Mouse (Mus musculus): ENCODE results near the gene Nectin1.

Gene Nectin1

DNA sequence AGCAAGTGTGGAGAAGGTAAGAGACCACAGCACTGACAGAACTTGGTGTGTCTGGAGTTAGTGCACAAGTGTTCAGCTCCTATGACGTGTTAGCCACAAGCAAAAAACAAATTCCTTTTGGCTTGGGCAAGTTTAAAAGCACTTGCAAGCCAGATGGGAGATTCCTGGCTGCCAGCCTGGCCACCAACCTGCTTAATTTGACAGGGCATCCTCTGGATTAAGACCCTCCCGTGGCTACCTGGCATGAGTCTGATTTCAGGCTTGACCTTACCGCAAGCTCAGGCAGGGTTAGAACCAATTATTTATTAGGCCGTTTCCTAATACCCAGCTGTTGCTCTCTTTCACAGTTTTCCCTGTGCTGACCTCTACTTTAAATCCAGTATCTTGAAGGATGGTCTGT, 1.7 kb upstream of the Nectin1 start:
- DNase-seq, result no peak

DNA sequence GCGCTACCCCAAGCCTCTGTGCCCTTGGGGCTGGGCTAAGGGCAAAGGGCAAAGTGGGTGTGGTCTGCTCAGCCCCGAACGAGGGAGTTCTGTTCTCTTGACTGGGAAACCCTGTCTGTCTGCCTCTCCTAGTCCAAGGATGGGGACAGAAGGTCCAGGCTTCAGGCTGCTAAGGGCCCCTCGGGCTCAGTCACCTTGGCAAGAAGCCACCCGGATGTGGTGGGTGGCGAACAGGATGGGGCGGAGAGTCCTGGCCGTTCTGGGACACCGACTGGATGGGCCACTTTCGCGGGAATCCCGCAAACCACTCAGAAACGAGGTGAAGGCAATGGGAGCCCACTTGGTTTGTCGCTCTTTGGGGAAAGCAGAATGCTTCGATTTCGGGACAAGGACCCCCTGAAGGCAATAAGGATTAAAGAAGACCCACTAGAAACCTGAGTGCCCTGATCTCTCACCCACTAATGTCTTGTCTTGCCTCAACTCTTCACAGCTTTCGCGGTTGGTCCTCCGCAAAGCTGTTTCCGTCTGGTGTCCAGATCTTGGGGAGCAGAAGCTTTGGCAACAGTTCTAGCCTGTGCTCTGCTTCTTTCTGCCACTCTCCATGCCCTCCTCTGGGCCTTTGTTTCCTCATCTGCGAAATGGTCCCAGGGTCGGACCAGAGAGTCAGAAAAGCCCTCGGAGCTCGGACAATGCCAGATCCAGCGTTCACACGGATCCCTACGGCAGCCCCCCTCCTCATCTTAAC, 710 bp upstream of the Nectin1 start:
- DNase-seq, result peak in 1 of 2 experiments; percentile 30

DNA sequence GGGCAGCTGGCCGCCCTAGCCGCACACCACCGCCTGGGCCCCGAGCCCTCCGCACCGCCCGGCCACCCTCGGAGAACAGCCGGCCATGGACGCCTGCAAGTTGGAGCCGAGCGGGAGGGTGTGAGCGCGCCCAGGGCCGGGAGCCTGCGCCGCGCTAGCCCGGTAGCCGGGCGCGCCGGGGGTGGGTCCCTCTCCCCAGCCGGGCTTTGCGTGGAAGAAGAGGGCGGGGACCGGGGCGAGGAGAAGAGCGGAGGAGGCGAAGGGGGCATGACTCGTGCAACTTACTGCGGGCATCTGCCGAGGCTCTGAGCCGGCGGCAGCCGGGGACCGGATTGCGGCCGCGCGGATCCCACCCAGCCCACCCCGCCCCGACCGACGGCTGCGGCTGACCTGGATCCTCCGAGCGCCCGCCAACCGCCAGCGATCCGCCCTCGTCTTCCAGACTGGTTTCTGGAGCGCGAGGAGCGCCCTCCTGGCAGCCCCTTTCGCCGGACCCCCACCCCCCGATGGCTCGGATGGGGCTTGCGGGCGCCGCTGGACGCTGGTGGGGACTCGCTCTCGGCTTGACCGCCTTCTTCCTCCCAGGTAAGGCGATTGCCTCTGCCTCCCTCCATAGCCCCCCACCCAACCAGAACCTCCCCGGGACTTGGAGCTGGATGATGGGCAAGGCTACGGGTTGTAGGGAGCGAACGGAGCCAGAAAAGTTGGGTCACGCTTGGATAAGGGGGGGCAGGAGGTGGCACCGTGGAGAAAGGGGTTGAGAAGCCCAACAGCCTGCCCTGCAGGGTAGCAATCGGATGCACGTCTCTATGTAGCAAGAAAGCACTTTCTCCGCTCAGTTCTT, 576 bp downstream of the Nectin1 start:
- no peak for DNase-seq

DNA sequence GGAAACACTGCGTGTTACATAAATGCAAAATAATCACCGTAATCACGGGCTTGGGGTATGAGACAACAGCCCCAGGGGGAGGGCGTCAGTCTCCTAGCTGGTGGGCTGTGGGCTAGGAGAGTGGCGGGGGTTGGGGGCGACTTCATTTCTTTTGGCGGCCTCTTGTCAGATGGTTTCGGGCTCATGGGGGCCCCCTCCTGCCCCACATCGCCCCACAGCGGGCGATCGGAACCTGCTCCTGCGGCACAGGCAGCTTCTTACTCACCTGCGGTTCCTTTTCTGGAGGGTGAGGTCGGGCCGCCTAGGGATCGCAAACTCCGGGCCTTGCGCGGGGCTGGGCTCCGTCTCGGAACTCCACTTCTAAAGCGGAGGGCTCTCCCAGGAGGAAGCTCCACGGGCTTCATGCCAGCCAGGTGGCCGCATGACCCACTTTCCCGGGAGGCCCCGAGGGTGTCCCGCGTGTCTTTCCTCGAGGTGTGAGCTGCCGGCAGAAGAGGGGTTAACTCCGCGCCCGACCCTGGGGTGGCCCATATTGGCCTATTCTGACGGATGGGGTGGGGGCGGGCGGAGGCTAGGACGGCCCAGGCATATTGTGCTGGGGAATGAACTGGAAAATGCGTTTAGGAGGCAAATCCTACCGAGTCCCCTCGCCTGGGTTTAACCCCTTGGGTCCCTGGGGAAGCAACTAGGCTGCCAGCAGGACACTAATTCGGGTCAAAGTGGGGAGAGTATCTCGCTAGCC, 1.4 kb downstream of the Nectin1 start:
- peak in 1 of 2 experiments; percentile 40 for DNase-seq

DNA sequence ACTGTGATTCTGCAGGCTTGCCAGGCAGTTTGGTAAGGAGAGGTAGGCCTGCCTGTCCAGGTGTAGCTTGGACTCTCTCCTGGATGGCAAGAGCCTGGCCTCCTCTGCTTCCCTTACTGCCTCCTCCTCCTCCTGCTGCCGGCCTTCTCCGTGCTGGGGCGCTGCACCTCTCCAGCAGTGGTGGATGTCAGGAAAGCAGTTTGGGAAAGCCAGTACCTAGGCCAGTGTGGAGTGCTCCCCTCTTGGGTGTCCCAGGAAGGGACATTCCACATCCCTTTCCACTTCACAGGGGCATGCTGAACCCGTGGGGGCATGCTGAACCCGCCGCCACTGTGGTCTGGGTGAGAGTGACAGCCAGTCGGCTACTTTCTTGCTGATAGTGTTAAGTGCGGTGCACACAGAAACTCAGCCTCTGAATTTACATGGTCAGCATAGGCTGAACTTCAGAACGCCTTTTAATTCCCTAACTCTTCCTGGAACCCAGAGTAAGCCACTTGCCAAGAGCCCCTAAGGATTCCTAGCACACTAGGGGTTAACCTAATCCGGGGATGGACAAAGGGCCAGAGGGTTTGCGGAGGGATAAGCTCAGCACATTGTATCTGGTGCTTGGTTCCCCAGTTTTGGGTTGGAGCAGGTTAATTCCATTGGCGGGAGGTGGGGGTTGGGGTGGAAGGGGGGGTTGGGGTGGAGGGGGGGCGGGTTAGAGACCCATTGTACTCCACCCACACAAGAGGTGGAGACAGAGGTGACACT, 2.3 kb downstream of the Nectin1 start:
- DNase-seq, result no peak

DNA sequence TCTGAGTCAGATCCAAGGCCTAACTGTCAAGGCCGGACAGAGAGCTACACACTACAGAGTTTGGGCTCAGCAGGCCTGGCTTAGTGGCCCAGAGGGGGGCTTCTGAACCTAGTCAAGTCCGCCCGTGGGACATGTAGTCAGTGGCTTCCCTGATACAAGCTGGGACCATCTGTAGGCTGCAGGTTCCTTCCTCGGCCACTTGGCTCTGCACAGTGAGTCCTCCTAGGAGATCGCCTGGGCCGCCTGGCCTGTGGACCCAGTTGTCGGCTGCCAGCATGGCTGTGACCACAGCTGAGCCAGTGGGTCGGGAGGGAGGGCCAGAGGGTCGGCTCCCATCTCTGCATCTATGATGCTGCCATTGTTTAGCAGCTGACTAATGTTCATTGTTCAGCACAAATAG, 3.9 kb downstream of the Nectin1 start:
- no peak for DNase-seq

DNA sequence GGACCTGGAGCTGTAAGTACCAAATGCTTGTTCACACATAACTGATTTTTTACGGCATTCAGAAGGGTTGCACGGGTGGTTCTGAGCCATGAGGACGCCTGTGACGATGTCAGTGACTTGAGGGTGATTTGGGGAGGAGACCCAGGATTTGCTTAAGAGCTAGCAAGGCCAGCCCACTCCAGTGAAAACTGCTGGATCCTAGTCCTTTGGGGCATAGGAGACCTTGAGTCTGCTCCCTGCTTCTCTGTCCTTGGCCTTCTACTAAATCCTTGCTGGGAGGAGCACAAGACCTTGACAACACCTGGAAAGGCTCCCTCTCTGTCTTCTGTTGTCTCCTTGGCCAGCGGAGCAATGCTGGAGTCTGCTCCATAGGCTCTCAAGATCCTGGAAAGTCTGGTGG, 4.7 kb downstream of the Nectin1 start:
- no peak for DNase-seq

DNA sequence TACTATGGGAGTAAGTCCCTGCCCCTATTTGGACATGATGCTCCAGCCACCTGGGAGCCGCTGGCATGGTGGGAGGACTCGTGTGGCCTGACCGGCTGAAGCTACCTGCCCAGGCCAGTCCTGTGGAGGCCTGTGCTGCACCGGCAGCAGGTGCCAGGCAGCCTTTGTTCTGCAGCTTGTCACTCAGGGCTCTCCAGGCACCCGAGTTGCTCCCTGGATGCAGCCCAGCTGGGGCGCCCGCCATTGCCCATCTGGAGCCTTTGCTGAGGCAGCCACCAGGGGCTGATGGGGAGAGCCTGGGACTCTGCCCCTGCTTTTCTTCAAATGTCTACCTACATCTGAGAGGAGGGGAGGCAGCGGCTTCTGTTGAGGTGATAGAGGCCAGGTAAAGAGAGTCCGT, 6.3 kb downstream of the Nectin1 start:
- no peak for DNase-seq

DNA sequence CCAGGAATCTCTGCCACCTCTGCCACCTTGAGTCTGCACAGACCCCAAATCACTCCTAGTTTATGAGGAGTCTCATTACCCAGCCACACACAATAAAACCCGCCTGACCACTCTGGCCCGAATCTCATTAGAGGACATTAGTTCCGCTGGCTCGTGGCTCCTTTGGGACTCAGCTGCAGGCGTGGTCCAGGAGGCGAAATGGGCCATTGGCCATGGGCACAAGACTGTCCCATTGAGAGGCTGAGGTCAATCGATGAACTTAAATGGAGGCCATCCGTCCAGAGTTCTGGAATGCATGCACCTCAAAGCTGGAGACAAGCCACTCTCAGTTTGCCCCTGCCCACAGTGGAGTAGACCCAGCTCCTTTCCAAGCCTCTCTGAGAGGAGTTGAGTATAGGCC, 7.3 kb downstream of the Nectin1 start:
- no peak for DNase-seq

DNA sequence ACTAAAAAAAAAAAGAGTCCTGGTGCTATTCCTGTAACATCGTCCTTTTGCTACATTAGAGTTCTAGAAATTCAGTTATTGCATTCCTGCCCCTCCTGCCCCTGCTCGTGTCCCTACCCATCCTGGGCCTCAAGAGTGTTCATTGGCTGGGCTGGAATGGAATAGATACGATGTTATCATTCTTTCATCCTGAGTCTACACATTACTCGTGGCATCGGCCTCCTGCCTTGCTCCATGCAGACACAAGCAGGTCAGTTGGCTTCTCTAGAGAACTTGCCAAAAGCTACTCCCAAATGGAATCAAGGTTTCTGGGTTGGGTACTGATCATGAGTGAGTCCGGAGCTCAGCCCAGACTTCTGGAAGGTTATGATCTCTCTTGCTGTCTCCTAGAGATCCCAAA, 9.7 kb downstream of the Nectin1 start:
- DNase-seq, result no peak

DNA sequence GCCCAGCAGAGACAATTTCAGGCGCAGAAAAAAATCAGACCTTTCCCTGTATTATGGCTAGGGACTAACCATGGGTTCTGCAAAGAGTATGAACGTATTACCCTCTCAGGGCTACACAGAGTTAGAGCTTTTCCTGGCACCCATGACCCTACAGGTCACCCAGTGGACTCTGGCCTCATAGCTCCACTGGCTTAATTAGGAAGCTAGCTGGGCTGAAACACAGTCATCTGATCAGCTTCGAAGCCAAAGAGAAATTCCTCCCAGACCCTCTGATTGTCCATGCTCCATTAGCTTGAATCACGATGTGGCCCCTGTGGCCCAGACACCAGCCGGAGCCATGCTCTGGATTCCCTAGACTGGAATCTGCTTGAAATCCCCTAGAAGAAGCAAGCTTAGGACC, 10.3 kb downstream of the Nectin1 start:
- no peak for DNase-seq

DNA sequence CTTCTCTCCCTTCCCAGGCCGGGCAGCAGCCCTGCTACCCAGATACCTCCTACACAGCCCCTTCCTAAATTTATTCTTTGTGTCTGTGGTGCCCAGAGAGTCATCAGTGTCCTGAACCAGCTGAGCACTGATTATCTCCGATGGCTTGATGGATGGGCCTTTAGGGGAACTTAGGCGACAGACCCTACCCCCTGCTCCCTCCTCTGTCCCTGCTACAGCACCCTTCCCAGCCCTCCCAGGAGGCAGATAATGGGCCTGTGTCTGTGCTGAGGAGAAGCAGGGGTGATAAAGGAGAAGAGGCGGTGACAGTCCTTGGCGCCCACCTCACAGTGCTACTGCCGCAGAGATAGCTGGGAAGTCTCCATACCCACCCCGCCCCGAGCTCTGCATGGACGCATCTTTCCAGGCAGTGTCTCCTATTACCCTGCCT, 11.0 kb downstream of the Nectin1 start:
- no peak for DNase-seq

DNA sequence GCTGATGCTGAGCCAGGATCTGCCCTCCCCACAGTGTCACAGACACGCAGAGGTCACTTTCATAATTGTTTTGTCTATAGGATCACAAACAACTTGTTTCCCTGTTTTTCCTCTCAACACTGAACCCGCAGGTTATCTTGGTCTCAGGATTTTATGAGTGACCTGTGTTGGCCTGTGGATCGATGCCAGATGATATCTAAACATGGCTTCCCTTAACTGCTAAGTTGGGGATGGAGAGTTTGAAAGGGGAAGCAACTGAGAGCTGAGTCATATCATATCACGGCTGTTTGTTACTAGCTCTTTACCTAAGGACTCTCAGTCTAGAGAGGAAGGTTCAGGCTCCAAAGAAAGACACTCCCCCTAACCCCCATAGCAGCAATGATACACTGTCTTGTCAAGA, 11.7 kb downstream of the Nectin1 start:
- no peak for DNase-seq

DNA sequence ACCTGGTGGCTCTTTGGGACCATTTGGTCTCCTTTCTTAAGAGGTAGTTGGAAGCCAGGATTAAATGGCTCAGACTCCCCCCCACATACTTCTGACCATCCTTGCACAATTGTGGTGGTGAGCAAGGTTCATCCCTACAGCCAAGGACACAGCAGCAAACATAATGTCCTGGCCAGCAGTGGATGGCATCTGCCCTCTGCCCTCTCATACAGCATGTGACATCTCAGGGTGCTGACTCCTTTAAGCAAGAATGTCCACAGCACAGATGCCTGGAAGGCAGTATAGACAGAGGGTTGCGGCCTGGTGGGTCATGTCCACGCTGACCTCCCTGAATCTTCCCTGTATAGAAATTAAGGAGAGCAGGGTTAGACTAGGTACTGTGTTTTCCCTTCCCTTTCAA, 12.1 kb downstream of the Nectin1 start:
- DNase-seq, result no peak

DNA sequence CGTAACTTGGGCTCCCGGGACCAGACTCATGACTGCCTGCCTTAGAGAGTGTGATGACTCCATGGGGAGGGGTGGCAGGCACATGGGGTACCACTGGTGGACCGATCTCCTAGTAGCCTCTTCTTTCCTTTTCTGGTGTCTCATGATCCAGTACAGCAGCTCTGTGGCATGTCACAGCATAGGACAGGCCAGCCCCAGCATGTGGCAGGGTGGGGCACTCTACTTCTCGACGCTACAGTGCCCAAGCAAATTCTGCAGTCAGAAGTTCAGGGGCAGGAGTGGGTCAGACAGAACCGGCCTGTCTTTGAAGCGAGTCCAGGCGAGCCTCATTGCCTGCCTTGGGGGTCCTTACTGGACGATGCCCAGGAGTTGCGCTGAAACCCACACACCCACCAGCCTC, 13.4 kb downstream of the Nectin1 start:
- DNase-seq, result no peak

DNA sequence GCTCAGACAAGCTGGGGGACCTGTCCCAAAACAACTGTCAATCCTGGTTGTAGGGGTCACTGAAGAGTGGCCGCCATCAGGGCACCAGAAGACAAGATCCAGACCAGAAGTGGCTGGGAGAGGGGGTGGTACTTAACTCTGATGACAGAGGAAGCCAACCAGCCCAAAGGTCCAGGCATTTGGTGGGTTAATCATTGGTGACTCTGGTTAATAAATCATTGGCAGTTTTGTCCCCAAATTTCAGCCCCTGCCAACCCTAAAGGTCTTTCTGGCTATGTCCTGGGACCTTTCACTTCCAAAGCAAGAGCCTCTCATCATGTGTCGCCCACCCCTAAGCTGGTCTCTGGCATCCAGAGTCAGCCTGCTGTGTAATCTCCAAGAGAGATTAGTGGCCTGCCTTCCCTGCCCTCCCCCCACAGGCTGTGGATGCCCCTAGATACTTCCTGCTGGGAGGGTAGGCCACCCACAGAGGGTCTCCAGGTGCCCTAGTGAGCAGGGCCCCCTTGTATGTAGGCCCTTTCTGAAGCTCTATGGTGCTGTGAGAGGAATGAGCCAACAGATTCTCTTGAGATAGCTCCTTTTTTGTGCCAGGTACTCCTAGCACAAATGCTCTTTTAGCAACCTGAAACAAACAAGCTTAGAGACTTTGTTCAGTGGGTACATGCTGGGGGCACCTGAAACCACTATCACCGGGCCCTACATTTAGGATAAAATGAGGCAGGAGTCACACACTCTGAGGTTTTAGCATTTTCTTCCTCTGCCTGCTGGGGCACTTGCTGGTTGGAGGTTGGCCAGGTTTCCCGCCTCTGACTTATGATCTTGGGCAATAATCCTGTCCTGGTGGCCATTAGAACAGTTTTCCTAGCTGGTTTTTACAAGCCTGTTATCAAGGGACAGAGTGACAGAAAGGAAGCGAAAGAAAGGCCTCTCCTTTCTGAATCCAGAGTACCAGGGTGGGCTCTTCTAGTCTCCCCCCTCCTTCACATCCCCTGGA, 14.5 kb downstream of the Nectin1 start:
- no peak for DNase-seq

DNA sequence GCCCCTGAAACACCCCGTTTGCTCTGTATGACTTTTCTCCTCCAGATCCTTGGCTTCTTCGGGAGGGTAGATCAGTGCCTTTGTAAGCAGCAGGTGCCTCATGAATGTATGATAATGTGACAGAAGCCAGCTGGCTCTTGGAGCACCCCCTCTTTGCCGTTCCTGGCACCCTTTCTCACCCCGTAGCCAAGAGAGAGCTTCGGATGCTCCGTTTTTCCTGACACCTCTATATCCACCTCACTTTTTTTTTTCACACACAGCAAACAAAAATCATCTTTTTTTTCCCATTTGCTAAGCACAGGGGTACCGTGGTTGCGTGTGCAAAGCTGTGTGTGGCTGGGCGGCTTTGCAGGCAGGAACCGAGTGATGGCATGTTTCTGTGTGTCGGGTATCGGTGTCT, 16.3 kb downstream of the Nectin1 start:
- DNase-seq, result no peak

DNA sequence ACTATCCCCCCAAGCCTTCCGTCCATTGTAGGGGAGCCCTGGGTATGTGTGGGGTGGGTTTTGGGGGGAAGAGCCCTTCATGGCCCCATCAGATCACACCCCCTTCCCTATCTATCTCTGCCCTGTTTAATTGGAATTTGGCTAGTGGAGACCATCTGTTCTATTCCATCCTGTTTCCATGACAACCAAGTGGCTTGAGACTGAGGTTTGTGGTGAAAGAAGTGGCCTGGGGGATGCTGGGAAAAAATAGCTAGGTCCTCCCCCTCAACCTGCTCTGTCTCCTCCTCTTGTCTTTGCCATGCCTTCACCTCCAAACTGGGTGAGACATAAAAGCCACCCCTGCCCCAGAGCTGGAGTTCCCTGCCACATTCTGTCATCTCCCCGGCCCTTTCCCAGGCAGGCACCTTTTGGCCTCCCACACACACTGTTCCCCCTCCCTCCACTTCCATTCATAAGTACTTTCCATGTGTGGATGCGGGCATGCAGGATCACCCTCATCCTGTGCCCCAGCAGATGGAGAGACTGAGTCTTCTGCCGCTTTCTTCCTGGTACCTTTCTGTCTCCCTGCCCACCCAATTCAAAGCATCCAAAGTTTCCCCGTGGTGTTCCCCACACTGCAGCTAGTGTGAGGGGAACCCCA, 17.5 kb downstream of the Nectin1 start:
- DNase-seq, result no peak

DNA sequence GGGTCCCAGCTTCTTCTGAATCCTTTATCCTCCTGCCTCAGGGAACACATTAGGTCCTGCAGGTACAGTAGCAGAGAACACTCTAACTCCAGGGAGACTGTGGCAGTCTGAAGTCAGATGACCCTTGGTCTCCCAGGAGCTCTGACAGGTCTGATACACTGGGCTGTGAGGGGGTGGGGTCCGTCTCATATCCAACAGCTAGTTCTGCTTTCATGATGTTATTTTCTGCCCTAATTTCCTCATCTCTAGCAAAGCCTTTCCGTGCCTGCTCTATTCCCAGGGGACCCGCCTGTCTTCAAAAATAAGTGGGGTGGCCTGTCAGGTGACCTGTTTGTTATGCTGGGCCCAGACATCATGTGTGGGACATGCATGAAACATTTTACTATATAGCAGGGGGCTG, 18.2 kb downstream of the Nectin1 start:
- DNase-seq, result peak; percentile 30 to 32

DNA sequence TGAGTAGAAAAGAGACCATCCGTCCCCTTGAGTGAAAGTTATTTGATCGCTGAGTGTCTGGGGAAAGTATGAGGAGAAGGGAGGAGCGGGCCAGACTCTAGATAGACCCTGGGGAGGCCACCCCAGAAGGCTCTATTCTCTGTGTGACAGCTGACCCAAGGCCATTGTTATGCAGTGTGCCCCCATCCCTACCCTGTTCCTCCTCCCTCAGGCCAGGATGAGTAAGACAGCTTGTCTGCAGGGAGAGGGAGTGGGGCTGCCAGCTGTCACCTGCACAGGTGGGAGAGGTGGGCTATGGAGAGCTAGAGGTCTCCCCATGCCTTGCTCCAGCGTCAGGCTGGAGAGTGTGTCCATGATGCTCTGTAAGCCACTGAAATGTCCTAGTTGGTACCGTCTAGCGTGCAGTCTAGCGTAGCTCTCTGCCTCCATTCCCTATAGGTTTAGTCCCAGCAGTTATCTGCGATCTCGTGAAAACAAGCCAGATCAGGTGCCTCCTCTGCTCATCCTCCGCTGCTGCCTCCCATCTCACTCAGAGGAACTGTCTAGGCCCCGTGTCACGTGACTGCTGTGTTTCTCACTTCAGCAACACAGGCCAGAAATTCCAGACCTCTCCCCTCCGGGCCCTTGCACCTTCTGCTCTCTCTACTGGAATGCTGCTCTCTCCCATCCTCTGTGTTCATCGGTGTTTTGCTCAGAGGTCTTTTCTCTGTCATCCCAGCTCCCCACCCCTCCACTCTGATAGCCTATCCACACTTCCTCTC, 21.8 kb downstream of the Nectin1 start:
- no peak for DNase-seq

All from spleen, adult 18-20 months (tissue).